Mouse (Mus musculus) sigmoid colon, adult 10 weeks (tissue): Measurements from ENCODE around the gene Vmn1r196. TPM values are rescaled to one million over a fixed set of nuclear protein-coding genes. Genes with fewer than 3 reads are reported as not detected.

Experiments
- polyA plus RNA-seq: library from polyadenylated mRNA; stranded (reverse); fragments of 350-450 nt; fragmentation: Illumina TruSeq; extraction: RNeasy Lipid Tissue Mini Kit (QIAGEN cat#74804); gene quantifications from one replicate; pipeline ENCODE4 v1.2.3, GENCODE M21; 2014; ENCODE audit warnings: low read depth, low replicate concordance

The Vmn1r196 gene
- not detected for polyA plus RNA-seq

GRCm38 (mm10) chr13:22289620-22290019 is at the start of gene Vmn1r196:
TSS of gene Vmn1r196 (plus strand) at chr13:22289920.

GRCm38 (mm10) chr13:22243915-22244314 is 45.8 kb upstream of the Vmn1r196 start, which contains the start of gene Vmn1r194:
TSS of gene Vmn1r194 (plus strand) at chr13:22244215.

GRCm38 (mm10) chr13:22270222-22270621 is 19.5 kb upstream of the Vmn1r196 start, which contains the start of gene Vmn1r195:
TSS of gene Vmn1r195 (plus strand) at chr13:22270522.

GRCm38 (mm10) chr13:22324289-22324688 is 34.6 kb downstream of the Vmn1r196 start, which contains the start of gene Vmn1r197:
TSS of gene Vmn1r197 (plus strand) at chr13:22324589.

Other genes with a start within 250 kb of the Vmn1r196 start
- 6.7 TPM for gene Hist1h4i, start 248.6 kb upstream of the Vmn1r196 start, polyA plus RNA-seq
- not detected for gene Hist1h2ag, start 247.0 kb upstream of the Vmn1r196 start, polyA plus RNA-seq
- gene Hist1h2bj, start 246.7 kb upstream of the Vmn1r196 start, polyA plus RNA-seq = not detected
- not detected for gene Vmn1r188, start 205.5 kb upstream of the Vmn1r196 start, polyA plus RNA-seq
- gene Vmn1r189, start 184.1 kb upstream of the Vmn1r196 start, polyA plus RNA-seq = not detected
- not detected for gene Vmn1r191, start 106.0 kb upstream of the Vmn1r196 start, polyA plus RNA-seq
- gene Vmn1r192, start 98.8 kb upstream of the Vmn1r196 start, polyA plus RNA-seq = not detected
- not detected for gene Vmn1r193, start 66.8 kb upstream of the Vmn1r196 start, polyA plus RNA-seq
- gene Vmn1r194, start 45.7 kb upstream of the Vmn1r196 start, polyA plus RNA-seq = not detected
- not detected for gene Vmn1r195, start 19.4 kb upstream of the Vmn1r196 start, polyA plus RNA-seq
- not detected for gene Vmn1r197, start 34.7 kb downstream of the Vmn1r196 start, polyA plus RNA-seq
- gene Vmn1r198, start 60.4 kb downstream of the Vmn1r196 start, polyA plus RNA-seq = not detected
- gene Vmn1r199, start 89.9 kb downstream of the Vmn1r196 start, polyA plus RNA-seq = not detected
- not detected for gene Vmn1r200, start 100.5 kb downstream of the Vmn1r196 start, polyA plus RNA-seq
- not detected for gene Vmn1r201, start 182.0 kb downstream of the Vmn1r196 start, polyA plus RNA-seq
- not detected for gene Vmn1r202, start 215.5 kb downstream of the Vmn1r196 start, polyA plus RNA-seq
- not detected for gene Vmn1r203, start 228.2 kb downstream of the Vmn1r196 start, polyA plus RNA-seq